Mouse (Mus musculus) layer of hippocampus, adult 11-12 months (tissue): ENCODE measurements around the gene Stat4.

Experiments
- DNase-seq: peaks from one replicate; pipeline ENCODE4 v3.0.0; 2022; ENCODE audit warnings: low spot score

Gene Stat4

DNA sequence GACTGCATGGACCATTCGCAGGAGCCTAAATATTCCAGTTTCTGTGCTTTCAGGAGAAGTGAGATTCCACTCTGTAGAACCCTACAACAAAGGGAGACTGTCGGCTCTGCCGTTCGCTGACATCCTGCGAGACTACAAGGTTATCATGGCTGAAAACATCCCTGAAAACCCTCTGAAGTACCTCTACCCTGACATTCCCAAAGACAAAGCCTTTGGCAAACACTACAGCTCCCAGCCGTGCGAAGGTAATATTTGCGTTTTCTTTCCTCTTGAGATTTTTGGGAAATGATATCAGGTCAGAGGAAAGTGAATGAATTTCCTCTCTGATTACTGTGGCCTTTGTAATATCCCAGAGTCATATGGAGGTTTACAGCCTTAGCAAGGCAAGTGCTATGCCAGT lies 115.8 kb downstream of the Stat4 start:
- no peak for DNase-seq

DNA sequence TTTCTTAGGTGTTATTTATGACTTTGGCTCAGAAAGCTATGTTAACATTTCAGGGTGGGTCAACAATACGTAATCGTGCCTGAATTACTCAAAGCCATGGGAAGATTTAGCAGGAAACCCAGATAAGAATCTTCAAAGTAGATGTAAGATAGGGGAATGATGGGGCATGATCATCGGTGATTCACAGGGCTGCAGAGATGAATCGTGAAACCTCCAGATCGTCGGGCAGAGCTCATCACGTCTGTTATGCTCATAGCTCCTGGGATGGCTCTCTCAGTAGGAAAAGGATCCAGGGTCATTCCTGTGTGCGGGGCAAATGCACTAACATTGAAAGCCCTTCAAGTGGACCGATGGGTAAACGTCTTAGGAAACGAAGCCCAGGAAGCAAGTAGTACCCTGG lies 120.3 kb downstream of the Stat4 start:
- no peak for DNase-seq

DNA sequence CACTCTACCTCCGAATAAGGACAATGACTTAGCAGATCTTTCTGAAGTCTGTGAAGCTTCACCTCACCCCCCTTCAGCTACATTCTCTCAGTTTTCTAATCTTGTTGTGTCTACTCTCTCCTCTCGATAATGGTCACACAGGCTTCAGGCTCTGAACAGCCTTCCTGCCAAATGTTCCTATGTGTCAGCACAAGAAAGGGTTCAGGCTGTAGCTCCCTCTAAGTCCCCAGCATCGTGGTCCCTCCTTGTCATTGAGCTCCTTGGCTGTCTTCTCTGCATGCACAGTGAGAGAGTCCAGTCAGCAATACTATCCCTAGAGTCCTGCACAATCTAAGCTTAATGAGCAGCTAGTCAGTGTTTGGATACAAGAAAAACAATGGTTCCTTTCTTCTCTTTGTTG lies 124.3 kb downstream of the Stat4 start:
- DNase-seq = no peak

DNA sequence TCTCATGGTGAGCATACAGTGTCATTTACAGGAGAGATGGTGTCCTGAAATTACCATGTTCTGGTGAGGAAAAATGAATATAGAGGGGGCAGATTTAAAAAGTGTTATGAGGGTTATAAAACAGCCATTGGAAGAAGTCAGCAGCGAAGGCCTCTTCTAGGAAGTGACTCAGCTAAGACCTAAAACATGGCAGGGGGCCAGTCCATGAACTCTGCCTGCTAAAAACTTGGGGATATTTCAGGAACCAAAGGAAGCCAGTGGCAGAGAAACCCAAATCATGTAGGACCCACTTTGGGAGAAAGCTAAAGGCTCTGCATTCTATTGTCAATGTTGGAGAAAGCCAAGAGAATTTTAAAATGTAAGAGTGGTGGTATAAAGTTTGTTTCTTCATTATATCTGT lies 125.4 kb downstream of the Stat4 start:
- no peak for DNase-seq

GRCm38 (mm10) chr1:52113067-52113665 lies 126.2 kb downstream of the Stat4 start:
- no peak for DNase-seq

- DNase-seq = peak; percentile 98
Measured at GRCm38 (mm10) chr1:52113666-52114069, 126.7 kb downstream of the Stat4 start.

GRCm38 (mm10) chr1:52116441-52116840 lies 129.5 kb downstream of the Stat4 start:
- no peak for DNase-seq

- DNase-seq = no peak
Measured at GRCm38 (mm10) chr1:52117777-52118176, 130.8 kb downstream of the Stat4 start.

DNA sequence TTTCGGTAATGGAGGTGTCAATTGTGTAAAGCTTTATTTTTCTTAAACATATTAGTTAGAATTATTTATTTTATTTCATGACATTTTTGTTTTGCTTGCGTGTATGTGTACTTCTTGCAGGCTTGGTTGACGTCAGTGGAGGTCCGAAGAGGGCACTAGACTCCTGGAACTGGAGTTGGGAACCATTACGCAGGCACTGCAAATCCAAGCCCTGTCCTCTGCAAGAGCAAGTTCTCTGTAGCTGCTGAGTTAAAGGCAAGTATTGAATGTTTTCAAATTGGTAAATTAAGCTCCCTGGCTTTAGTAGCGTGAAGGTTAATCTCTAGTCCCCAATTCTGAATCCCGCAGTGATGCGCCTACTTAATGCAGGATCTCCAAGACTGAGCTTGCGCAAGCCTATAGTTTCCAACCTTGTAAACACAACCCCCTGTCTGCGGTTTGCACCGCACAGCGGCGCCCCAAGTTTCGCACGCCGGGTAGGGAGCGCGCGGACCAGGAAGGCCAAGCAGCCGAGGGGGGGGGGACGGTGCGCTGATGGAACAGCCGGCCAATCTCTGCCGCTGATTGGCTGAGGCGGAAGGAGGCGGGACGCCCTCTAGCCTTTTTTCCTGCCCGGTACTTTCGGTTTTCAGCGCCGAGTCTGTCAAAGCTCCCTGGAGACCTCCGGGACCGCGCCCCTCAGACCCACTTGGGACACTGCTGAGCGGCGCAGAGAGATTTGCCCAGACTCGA lies 132.1 kb downstream of the Stat4 start, which contains the start of gene Stat1:
Gene Stat1, plus strand, starts transcription at position 581 of the 732 bp plus-strand sequence.
- peak; percentile 85 for DNase-seq

DNA sequence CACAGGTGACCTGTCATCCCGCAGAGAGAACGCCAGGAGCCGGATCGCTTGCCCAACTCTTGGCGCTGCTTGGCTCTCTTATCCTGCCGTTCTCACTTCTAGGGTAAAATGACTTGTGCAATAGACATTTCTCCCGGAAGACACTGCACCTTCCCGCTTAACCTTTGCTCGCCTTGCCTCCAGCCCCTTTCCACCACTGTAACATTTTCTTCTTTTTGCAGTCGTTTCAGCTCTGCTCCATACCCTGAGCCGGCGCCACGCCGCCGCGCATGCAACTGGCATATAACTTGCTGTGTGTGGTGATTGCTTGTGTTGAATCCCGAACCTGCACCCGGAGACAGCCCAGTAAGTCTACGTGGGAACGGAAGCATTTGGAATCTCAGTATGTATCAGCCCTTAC lies 132.7 kb downstream of the Stat4 start:
- no peak for DNase-seq

DNA sequence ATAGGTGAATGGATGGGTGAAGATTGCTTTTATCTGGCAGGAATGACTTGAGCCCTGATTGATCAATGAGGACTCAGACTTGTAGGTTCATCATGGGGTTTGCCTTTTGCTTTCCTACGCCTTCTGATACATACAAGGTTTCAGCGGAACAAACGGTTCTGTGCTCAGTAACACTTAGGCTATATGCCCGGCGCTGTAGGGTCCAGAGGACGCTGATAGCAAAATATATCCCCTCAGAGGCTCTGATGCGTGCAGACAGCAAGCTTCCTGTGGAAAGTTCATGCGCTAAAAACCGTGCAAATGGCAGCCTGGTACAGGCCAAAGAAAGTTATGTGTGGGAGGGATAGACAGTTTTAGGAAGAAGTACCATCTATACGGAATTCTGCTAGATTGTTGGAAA lies 133.2 kb downstream of the Stat4 start:
- DNase-seq = no peak

DNA sequence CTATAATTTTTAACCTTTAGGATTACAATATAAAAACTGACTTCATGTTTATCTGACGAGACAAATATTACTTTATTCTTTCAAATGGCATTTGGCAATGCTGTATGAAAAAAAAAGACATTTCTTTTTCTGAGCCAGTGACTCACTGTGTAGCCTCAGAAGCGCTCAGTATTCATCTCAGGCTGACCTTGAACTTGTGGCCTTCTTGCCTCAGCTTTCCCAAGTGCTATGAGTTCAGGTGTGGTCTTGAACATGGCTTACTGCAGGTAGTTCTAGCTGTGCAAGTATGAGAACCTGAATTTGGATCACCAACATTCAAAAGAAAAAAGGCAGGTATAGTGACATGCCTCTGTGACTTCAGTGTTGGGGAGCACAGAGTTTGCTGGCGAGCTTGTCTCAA lies 134.1 kb downstream of the Stat4 start:
- DNase-seq = no peak

GRCm38 (mm10) chr1:52124818-52125217 lies 137.9 kb downstream of the Stat4 start:
- DNase-seq = no peak

- no peak for DNase-seq
Measured at GRCm38 (mm10) chr1:52127350-52127749, 140.4 kb downstream of the Stat4 start.

GRCm38 (mm10) chr1:52129794-52130193 lies 142.8 kb downstream of the Stat4 start:
- DNase-seq = no peak

- DNase-seq = no peak
Measured at GRCm38 (mm10) chr1:52131787-52132377, 144.9 kb downstream of the Stat4 start.

GRCm38 (mm10) chr1:52133254-52133653 lies 146.3 kb downstream of the Stat4 start:
- DNase-seq = no peak

- no peak for DNase-seq
Measured at GRCm38 (mm10) chr1:52137292-52137691, 150.3 kb downstream of the Stat4 start.

- DNase-seq = no peak
Measured at GRCm38 (mm10) chr1:52140534-52140933, 153.6 kb downstream of the Stat4 start.

GRCm38 (mm10) chr1:52141482-52141881 lies 154.5 kb downstream of the Stat4 start:
- no peak for DNase-seq

DNA sequence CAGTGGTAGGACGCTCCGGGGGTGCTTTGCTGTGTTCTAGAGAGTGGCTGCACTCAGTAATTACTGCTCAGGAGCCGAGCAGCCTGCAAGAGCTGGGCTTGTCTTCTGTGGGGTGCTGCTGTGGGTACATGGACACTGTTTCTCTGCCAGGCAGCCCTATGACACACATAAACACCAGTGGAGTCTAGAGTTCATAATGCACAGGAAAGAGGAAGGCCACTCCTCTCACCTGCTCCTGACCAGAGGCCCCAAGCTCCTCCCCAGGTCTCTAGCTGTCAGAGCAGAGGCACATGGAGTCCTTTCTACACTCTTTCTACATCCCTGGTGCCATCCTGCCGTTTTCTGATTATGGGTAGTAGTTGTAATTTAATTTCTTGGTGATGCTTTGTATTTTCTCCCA lies 155.2 kb downstream of the Stat4 start:
- no peak for DNase-seq

DNA sequence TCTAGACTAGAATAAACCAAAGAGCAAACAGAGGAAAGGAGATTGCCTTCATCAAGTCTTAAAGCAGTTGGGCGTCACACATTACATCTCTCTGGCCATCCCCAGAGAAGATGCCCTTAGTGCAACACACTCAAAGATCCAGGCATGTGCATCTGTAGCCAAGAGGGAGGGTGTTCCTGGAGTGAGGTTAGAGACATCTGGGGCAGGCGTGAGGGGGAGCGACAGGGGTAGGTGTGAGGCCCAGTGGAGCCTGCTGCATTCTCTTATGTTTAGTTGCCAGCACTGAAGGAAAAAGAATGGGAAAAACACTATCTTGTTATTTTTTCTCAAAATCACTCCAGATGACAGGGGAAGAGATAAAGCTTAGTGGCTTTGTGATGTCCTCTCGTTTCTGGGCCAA lies 156.2 kb downstream of the Stat4 start:
- DNase-seq = no peak

DNA sequence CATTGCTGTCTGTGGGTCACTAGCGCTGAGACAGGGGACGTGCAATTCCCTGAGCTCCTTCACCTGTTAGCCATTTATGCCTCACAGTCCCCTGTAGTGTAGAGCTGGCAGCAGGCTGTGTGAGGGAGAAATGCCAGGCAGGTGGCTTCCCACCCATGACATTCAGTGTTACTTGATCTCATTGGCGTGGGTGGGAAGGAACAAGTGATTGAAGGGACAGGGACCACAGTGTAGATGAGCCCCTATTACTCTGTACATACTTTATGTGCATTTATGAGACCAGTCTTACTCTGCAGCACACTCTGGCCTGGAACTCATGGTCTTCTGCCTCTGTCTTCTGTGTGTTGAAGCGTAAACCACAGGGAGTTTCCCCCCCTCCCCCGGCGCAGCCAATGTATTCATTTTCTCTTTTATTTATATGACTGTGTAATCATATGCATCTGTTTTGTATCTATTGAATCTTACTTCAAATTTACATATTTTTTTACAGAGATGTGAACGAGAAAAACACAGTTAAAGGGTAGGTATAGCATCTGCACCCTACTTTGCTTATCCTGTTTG lies 156.7 kb downstream of the Stat4 start:
- DNase-seq = no peak
